In genomic region chr17:56615136-56615784, GRCm38 (mm10) we compare ENCODE assay signal across 9 mouse cellular contexts. TPM values are rescaled to one million over a fixed set of nuclear protein-coding genes. Genes with fewer than 3 reads are reported as not detected.
DNase-seq lines count a peak whose midpoint lies in the region; ATAC-seq and TF ChIP-seq lines count a peak whose summit lies in the region.
"Had no signal": no experiment of that assay in that cellular context is flagged by ENCODE, and none has a peak within 500 bp of the region (broad histone marks: within the 10 kb centered on the region; RNA-seq: fewer than 3 reads in every experiment).

No protein-coding gene starts in this region.

- intact Hi-C loops in heart, postnatal 36 days (cut with DNase I) = loop anchor here (10.0 kb wide), 1 partner anchor 660 kb away; the partner anchor contains the start of gene Vav1

- peaks cover 28% of the 10 kb centered on the region for H3K4me1 ChIP-seq in heart, embryonic 15.5 days (replicated peaks)
- no peaks in the 10 kb centered on the region for H3K4me1 ChIP-seq in hindbrain, postnatal 0 days (ENCODE audit: insufficient read depth, low read length)
- H3K4me1 ChIP-seq in midbrain, embryonic 14.5 days (ENCODE audit: control insufficient read depth, insufficient read depth, low read length) = peaks cover 14% of the 10 kb centered on the region

- WGBS in heart, embryonic 15.5 days = 76% methylated on average over 11 of the region's 11 CpGs
- WGBS in hindbrain, postnatal 0 days = 86% methylated on average over 11 of the region's 11 CpGs
- WGBS in midbrain, embryonic 14.5 days = 91% methylated on average over 11 of the region's 11 CpGs

- no peaks in the 10 kb centered on the region for H3K9me3 ChIP-seq in heart, embryonic 15.5 days (replicated peaks)
- no peaks in the 10 kb centered on the region for H3K9me3 ChIP-seq in hindbrain, postnatal 0 days (ENCODE audit: low read length)
- H3K9me3 ChIP-seq in midbrain, embryonic 14.5 days (ENCODE audit: control insufficient read depth, low read length) = no peaks in the 10 kb centered on the region

- H3K36me3 ChIP-seq in heart, embryonic 15.5 days = peaks cover 57% of the 10 kb centered on the region
- peaks cover 47% of the 10 kb centered on the region for H3K36me3 ChIP-seq in hindbrain, postnatal 0 days (ENCODE audit: insufficient read depth, low read length)
- peaks cover 63% of the 10 kb centered on the region for H3K36me3 ChIP-seq in midbrain, embryonic 14.5 days (ENCODE audit: control insufficient read depth, insufficient read depth, low read length)

- peak overlapping the region; percentile 79; the same call in 1 of the 2 replicates for H3K4me3 ChIP-seq in heart, embryonic 15.5 days
- no peak overlapping the region for H3K4me3 ChIP-seq in hindbrain, postnatal 0 days (ENCODE audit: low read length)
- H3K4me3 ChIP-seq in midbrain, embryonic 14.5 days (replicated peaks; ENCODE audit: low read depth, low read length) = no peak overlapping the region

- peak overlapping the region; percentile 72 for H3K9ac ChIP-seq in heart, embryonic 15.5 days
- H3K9ac ChIP-seq in hindbrain, postnatal 0 days (replicated peaks; ENCODE audit: low read length) = peak overlapping the region; percentile 71; the same call in 1 of the 2 replicates
- H3K9ac ChIP-seq in midbrain, embryonic 14.5 days (replicated peaks; ENCODE audit: low read length) = 0 out of 2 replicates have a peak overlapping the region, but pooled peaks have one; percentile 67

- no peak for ATAC-seq in heart, embryonic 15.5 days (replicated peaks; ENCODE audit: insufficient number of reproducible peaks, insufficient read depth, low FRiP score, low read depth)
- ATAC-seq in hindbrain, postnatal 0 days = no peak
- ATAC-seq in midbrain, embryonic 14.5 days (ENCODE audit: low FRiP score, low TSS enrichment) = no peak

- no peak for TF ChIP-seq CTCF in hindbrain, postnatal 0 days (IDR thresholded peaks at IDR 0.05; ENCODE audit: low read depth)

- no peak overlapping the region for H3K27ac ChIP-seq in heart, embryonic 15.5 days
- no peak overlapping the region for H3K27ac ChIP-seq in hindbrain, postnatal 0 days
- no peak overlapping the region for H3K27ac ChIP-seq in midbrain, embryonic 14.5 days (replicated peaks; ENCODE audit: low read depth, low read length)

- DNase-seq in heart, postnatal 36 days = no peak
- DNase-seq in ZHBTc4 (ENCODE audit: low read depth, low spot score) = peak; percentile 70
- DNase-seq in hindbrain, postnatal 0 days (ENCODE audit: low spot score) = no peak
- no peak for DNase-seq in midbrain, embryonic 14.5 days
- DNase-seq in layer of hippocampus, adult 9-10 months (ENCODE audit: low spot score) = no peak
- no peak for DNase-seq in cerebellum, postnatal 36 days
- no peak for DNase-seq in lung, postnatal 25 days (ENCODE audit: low spot score)
- DNase-seq: kidney, adult 2 months had no signal

- no peaks in the 10 kb centered on the region for H3K27me3 ChIP-seq in heart, embryonic 15.5 days
- H3K27me3 ChIP-seq in hindbrain, postnatal 0 days (ENCODE audit: insufficient read depth, low read length) = no peaks in the 10 kb centered on the region
- no peaks in the 10 kb centered on the region for H3K27me3 ChIP-seq in midbrain, embryonic 14.5 days (ENCODE audit: control insufficient read depth, insufficient read depth, low read length)

- H3K4me2 ChIP-seq in heart, embryonic 15.5 days = peak overlapping the region; percentile 89
- H3K4me2 ChIP-seq in hindbrain, postnatal 0 days (ENCODE audit: low read depth, low read length) = no peak overlapping the region
- H3K4me2 ChIP-seq in midbrain, embryonic 14.5 days (ENCODE audit: low read length) = no peak overlapping the region

RNA-seq across cellular contexts. Expression of gene Rpl36, which starts 2.0 kb away (rescaled TPM):
- 1,116 and 1,311 TPM in 2 replicates for polyA plus RNA-seq in heart, embryonic 15.5 days (2015; fragmentation: Nextera tagmentation; extraction: Ambion mirVana)
- total RNA-seq in heart, postnatal 36 days (2021) = 100 to 1,000 TPM; 724 to 728 TPM
- total RNA-seq in hindbrain, postnatal 0 days (2014; rRNA removed) = 939 and 1,848 TPM in 2 replicates
- polyA plus RNA-seq in hindbrain, postnatal 0 days (2015; fragmentation: Nextera tagmentation; extraction: Ambion mirVana) = 1,254 and 1,260 TPM in 2 replicates
- polyA plus RNA-seq in midbrain, embryonic 14.5 days (2014; fragmentation: Nextera tagmentation; extraction: Ambion mirVana) = 1,168 and 1,300 TPM in 2 replicates

RNA-seq across cellular contexts. Expression of gene 2410015M20Rik, which starts 5.7 kb away (rescaled TPM):
- polyA plus RNA-seq in heart, embryonic 15.5 days (2015; fragmentation: Nextera tagmentation; extraction: Ambion mirVana) = 289 and 331 TPM in 2 replicates
- 100 to 1,000 TPM; 342 to 346 TPM for total RNA-seq in heart, postnatal 36 days (2021)
- 65.8 and 79.7 TPM in 2 replicates for total RNA-seq in hindbrain, postnatal 0 days (2014; rRNA removed)
- 222 and 247 TPM in 2 replicates for polyA plus RNA-seq in hindbrain, postnatal 0 days (2015; fragmentation: Nextera tagmentation; extraction: Ambion mirVana)
- 192 and 195 TPM in 2 replicates for polyA plus RNA-seq in midbrain, embryonic 14.5 days (2014; fragmentation: Nextera tagmentation; extraction: Ambion mirVana)

RNA-seq across cellular contexts. Expression of gene Lonp1, which starts 11.4 kb away (rescaled TPM):
- polyA plus RNA-seq in heart, embryonic 15.5 days (2015; fragmentation: Nextera tagmentation; extraction: Ambion mirVana) = 46.4 and 57.4 TPM in 2 replicates
- 100 to 1,000 TPM; 118 to 124 TPM for total RNA-seq in heart, postnatal 36 days (2021)
- total RNA-seq in hindbrain, postnatal 0 days (2014; rRNA removed) = 67.0 and 72.5 TPM in 2 replicates
- polyA plus RNA-seq in hindbrain, postnatal 0 days (2015; fragmentation: Nextera tagmentation; extraction: Ambion mirVana) = 38.6 and 39.7 TPM in 2 replicates
- 44.5 and 46.1 TPM in 2 replicates for polyA plus RNA-seq in midbrain, embryonic 14.5 days (2014; fragmentation: Nextera tagmentation; extraction: Ambion mirVana)

RNA-seq across cellular contexts. Expression of gene Catsperd, which starts 12.7 kb away (rescaled TPM):
- 0.09 and 0.13 TPM in 2 replicates for polyA plus RNA-seq in heart, embryonic 15.5 days (2015; fragmentation: Nextera tagmentation; extraction: Ambion mirVana)
- total RNA-seq in heart, postnatal 36 days (2021) = not detected
- total RNA-seq in hindbrain, postnatal 0 days (2014; rRNA removed) = 0.32 and 2.4 TPM in 2 replicates
- polyA plus RNA-seq in hindbrain, postnatal 0 days (2015; fragmentation: Nextera tagmentation; extraction: Ambion mirVana) = 1.2 and 1.3 TPM in 2 replicates
- 1.6 TPM in 2 replicates for polyA plus RNA-seq in midbrain, embryonic 14.5 days (2014; fragmentation: Nextera tagmentation; extraction: Ambion mirVana)

RNA-seq across cellular contexts. Expression of gene Safb, which starts 30.6 kb away (rescaled TPM):
- 71.2 and 76.0 TPM in 2 replicates for polyA plus RNA-seq in heart, embryonic 15.5 days (2015; fragmentation: Nextera tagmentation; extraction: Ambion mirVana)
- total RNA-seq in heart, postnatal 36 days (2021) = 10 to 100 TPM; 55.1 to 65.8 TPM
- 40.8 and 47.0 TPM in 2 replicates for total RNA-seq in hindbrain, postnatal 0 days (2014; rRNA removed)
- 71.7 and 85.0 TPM in 2 replicates for polyA plus RNA-seq in hindbrain, postnatal 0 days (2015; fragmentation: Nextera tagmentation; extraction: Ambion mirVana)
- polyA plus RNA-seq in midbrain, embryonic 14.5 days (2014; fragmentation: Nextera tagmentation; extraction: Ambion mirVana) = 79.2 and 89.6 TPM in 2 replicates
